Mouse (Mus musculus) midbrain, embryonic 11.5 days (tissue): Measurements from ENCODE around the gene Scn1b. TPM values are rescaled to one million over a fixed set of nuclear protein-coding genes. Genes with fewer than 3 reads are reported as not detected.

Source experiments
- polyA plus RNA-seq: library from polyadenylated mRNA; unstranded; fragments of >200 nt; fragmentation: Nextera tagmentation; extraction: Ambion mirVana; gene quantifications from 2 replicates; pipeline ENCODE4 v1.2.1, GENCODE M21; 2014

Gene Scn1b
- polyA plus RNA-seq, 1 experiment from 2014 or later, result 1.1 TPM

Other genes with a start within 250 kb of the Scn1b start
- not detected in 2 replicates for gene Cd22, start 246.7 kb downstream of the Scn1b start, polyA plus RNA-seq
- gene Mag, start 212.1 kb downstream of the Scn1b start, polyA plus RNA-seq, result 0.44 and 0.47 TPM in 2 replicates
- not detected in 2 replicates for gene Hamp2, start 202.3 kb downstream of the Scn1b start, polyA plus RNA-seq
- gene Hamp, start 183.0 kb downstream of the Scn1b start, polyA plus RNA-seq, result 0.40 TPM in 1 of 2 replicates, not detected in the other
- gene Usf2, start 170.2 kb downstream of the Scn1b start, polyA plus RNA-seq, result 20.6 and 21.7 TPM in 2 replicates
- gene Lsr, start 153.5 kb downstream of the Scn1b start, polyA plus RNA-seq, result 10.2 and 13.1 TPM in 2 replicates
- 0.25 and 0.62 TPM in 2 replicates for gene Fam187b, start 153.2 kb downstream of the Scn1b start, polyA plus RNA-seq
- 11.3 and 12.6 TPM in 2 replicates for gene Fxyd5, start 84.5 kb downstream of the Scn1b start, polyA plus RNA-seq
- 5.4 and 6.2 TPM in 2 replicates for gene Fxyd7, start 75.5 kb downstream of the Scn1b start, polyA plus RNA-seq
- 4.8 and 5.4 TPM in 2 replicates for gene Fxyd1, start 69.8 kb downstream of the Scn1b start, polyA plus RNA-seq
- 0.58 and 0.85 TPM in 2 replicates for gene Lgi4, start 67.7 kb downstream of the Scn1b start, polyA plus RNA-seq
- gene Fxyd3, start 50.3 kb downstream of the Scn1b start, polyA plus RNA-seq, result 1.8 and 2.3 TPM in 2 replicates
- gene Hpn, start 11.7 kb downstream of the Scn1b start, polyA plus RNA-seq, result 0.44 and 1.2 TPM in 2 replicates
- gene Gramd1a, start 28.9 kb upstream of the Scn1b start, polyA plus RNA-seq, result 104 and 109 TPM in 2 replicates
- not detected in 2 replicates for gene Scgb2b2, start 163.5 kb upstream of the Scn1b start, polyA plus RNA-seq
- gene Scgb1b2, start 164.8 kb upstream of the Scn1b start, polyA plus RNA-seq, result not detected in 2 replicates
- gene Scgb2b3, start 235.1 kb upstream of the Scn1b start, polyA plus RNA-seq, result not detected in 2 replicates
- gene Scgb1b3, start 248.6 kb upstream of the Scn1b start, polyA plus RNA-seq, result not detected in 2 replicates